Mouse (Mus musculus) ES-E14 (cell line): Measurements from ENCODE around the gene Klhdc1. TPM values are rescaled to one million over a fixed set of nuclear protein-coding genes. Genes with fewer than 3 reads are reported as not detected.

Source experiments
- DNase-seq: peaks from one replicate; pipeline ENCODE4 v3.0.0-alpha.2; 2013; ENCODE audit warnings: low read depth, low spot score
- H3K27ac ChIP-seq: 2 replicates; pipeline ENCODE4 v1.5.1; 2012; ENCODE audit warnings: low read depth, mild to moderate bottlenecking, low read length, moderate library complexity, mixed read lengths; ENCODE audit not compliant: poor library complexity, insufficient read depth, severe bottlenecking
- H3K36me3 ChIP-seq: 2 replicates; pipeline ENCODE4 v1.6.1; 2012; ENCODE audit warnings: mild to moderate bottlenecking, low read length, moderate library complexity, mixed read lengths; ENCODE audit not compliant: control insufficient read depth, poor library complexity, insufficient read depth, severe bottlenecking
- H3K4me1 ChIP-seq, 2 experiments: fragments of 150-350 bp in 1 of 2; sonication (generic) in 1 of 2; 2 replicates each; pipeline ENCODE4 v1.6.1; 2012; ENCODE audit warnings: low read length in 2 of 2, mild to moderate bottlenecking in 1 of 2, mixed read lengths in 1 of 2; ENCODE audit not compliant: control insufficient read depth in 2 of 2, insufficient read depth in 2 of 2, poor library complexity in 1 of 2
- H3K4me3 ChIP-seq, 2 experiments: fragments of 150-350 bp in 1 of 2; sonication (generic) in 1 of 2; 2 replicates each; pipeline ENCODE4 v1.5.1; 2012; ENCODE audit warnings: low read length in 2 of 2, low read depth in 1 of 2, mild to moderate bottlenecking in 1 of 2, mixed read lengths in 1 of 2; ENCODE audit not compliant: insufficient read depth in 1 of 2, poor library complexity in 1 of 2, severe bottlenecking in 1 of 2
- H3K9ac ChIP-seq: 2 replicates; pipeline ENCODE4 v1.6.1; 2012; ENCODE audit warnings: low read depth, mild to moderate bottlenecking, low read length, mixed read lengths; ENCODE audit not compliant: poor library complexity, insufficient read depth, severe bottlenecking
- H3K9me3 ChIP-seq: fragments of 150-350 bp; sonication (generic); 2 replicates; pipeline ENCODE4 v1.6.1; 2012; ENCODE audit warnings: low read depth, mild to moderate bottlenecking, low read length; ENCODE audit not compliant: control insufficient read depth, insufficient read depth
- CHD2 ChIP-seq: IDR thresholded peaks from 2 replicates; pipeline ENCODE4 v1.6.1; 2014; ENCODE audit warnings: mild to moderate bottlenecking, low read depth, low read length, inconsistent platforms
- HCFC1 ChIP-seq: IDR thresholded peaks from 2 replicates; pipeline ENCODE4 v1.6.1; 2012; ENCODE audit warnings: low read length, inconsistent platforms, borderline replicate concordance; ENCODE audit not compliant: insufficient read depth
- MAFK ChIP-seq: IDR thresholded peaks from 2 replicates; pipeline ENCODE4 v1.6.1; 2014; ENCODE audit warnings: mild to moderate bottlenecking, low read depth, low read length, inconsistent platforms; ENCODE audit not compliant: insufficient read depth
- ZC3H11A ChIP-seq: IDR thresholded peaks from 2 replicates; pipeline ENCODE4 v1.6.1; 2012; ENCODE audit warnings: low read depth, mild to moderate bottlenecking, inconsistent platforms, low read length, borderline replicate concordance
- ZNF384 ChIP-seq: IDR thresholded peaks from 2 replicates; pipeline ENCODE4 v1.6.1; 2012; ENCODE audit warnings: low read depth, low read length, inconsistent platforms
- in situ Hi-C, 2 experiments: fragments of 600-800 bp; cut with MboI; formaldehyde crosslinking; loops; one replicate each; pipeline ENCODE4 v1.15.1; 2025; ENCODE audit warnings: low sequenced_read_pairs in 2 of 2, inconsistent platforms in 1 of 2; ENCODE audit not compliant: unreplicated experiment in 2 of 2
- total RNA-seq: library from RNA; depleted of rRNA; stranded (reverse); fragments of 300-350 nt; gene quantifications from 2 replicates; pipeline ENCODE4 v1.2.3, GENCODE M21; 2012

Gene Klhdc1
- total RNA-seq, 1 experiment, result 1.7 TPM

GRCm38 (mm10) chr12:69283146-69283545 is 42.2 kb downstream of the Klhdc1 start:
- DNase-seq, result no peak
- H3K9ac ChIP-seq, result no peak overlapping the region
- in situ Hi-C loops, result no loop called here
- H3K9me3 ChIP-seq, result no peaks in the 10 kb centered on the region
- no peak overlapping the region for H3K4me3 ChIP-seq
- no peak overlapping the region for H3K27ac ChIP-seq
- no peaks in the 10 kb centered on the region for H3K4me1 ChIP-seq
- no peaks in the 10 kb centered on the region for H3K36me3 ChIP-seq
- TF ChIP-seq ZNF384 (no peak), HCFC1 (no peak), MAFK (no peak), ZC3H11A (no peak), CHD2 (no peak)

GRCm38 (mm10) chr12:69287535-69287934 is 46.6 kb downstream of the Klhdc1 start:
- Histone ChIP-seq H3K4me3 (no peak overlapping the region), H3K27ac (no peak overlapping the region), H3K4me1 (no peaks in the 10 kb centered on the region), H3K36me3 (no peaks in the 10 kb centered on the region), H3K9me3 (no peaks in the 10 kb centered on the region), H3K9ac (no peak overlapping the region)
- in situ Hi-C loops, result no loop called here
- TF ChIP-seq HCFC1 (no peak), MAFK (no peak), ZC3H11A (no peak), CHD2 (no peak), ZNF384 (no peak)
- DNase-seq, result no peak

GRCm38 (mm10) chr12:69288699-69289098 is 47.7 kb downstream of the Klhdc1 start:
- DNase-seq, result no peak
- Histone ChIP-seq H3K9ac (no peak overlapping the region), H3K36me3 (no peaks in the 10 kb centered on the region), H3K9me3 (no peaks in the 10 kb centered on the region), H3K4me1 (no peaks in the 10 kb centered on the region), H3K27ac (no peak overlapping the region), H3K4me3 (no peak overlapping the region)
- in situ Hi-C loops, result no loop called here
- TF ChIP-seq ZC3H11A (no peak), MAFK (no peak), HCFC1 (no peak), ZNF384 (no peak), CHD2 (no peak)

GRCm38 (mm10) chr12:69292401-69292800 is 51.4 kb downstream of the Klhdc1 start:
- in situ Hi-C loops, result no loop called here

GRCm38 (mm10) chr12:69293815-69294214 is 52.8 kb downstream of the Klhdc1 start:
- H3K27ac ChIP-seq, result no peak overlapping the region
- in situ Hi-C loops, result no loop called here
- H3K4me3 ChIP-seq, result no peak overlapping the region
- DNase-seq, result no peak
- TF ChIP-seq CHD2, result no peak
- no peak for TF ChIP-seq HCFC1
- no peak for TF ChIP-seq ZC3H11A
- TF ChIP-seq ZNF384, result no peak
- TF ChIP-seq MAFK, result no peak
- H3K9me3 ChIP-seq, result no peaks in the 10 kb centered on the region
- no peaks in the 10 kb centered on the region; a peak in 1 of 4 replicates for H3K4me1 ChIP-seq
- H3K36me3 ChIP-seq, result no peaks in the 10 kb centered on the region
- no peak overlapping the region for H3K9ac ChIP-seq

More at GRCm38 (mm10) chr12:69292401-69292800, 51.4 kb downstream of the Klhdc1 start:
- H3K9ac ChIP-seq, result no peak overlapping the region
- no peak for DNase-seq
- no peak overlapping the region for H3K27ac ChIP-seq
- no peaks in the 10 kb centered on the region for H3K4me1 ChIP-seq
- no peak overlapping the region for H3K4me3 ChIP-seq
- TF ChIP-seq HCFC1, result no peak
- TF ChIP-seq ZC3H11A, result no peak
- TF ChIP-seq CHD2, result no peak
- TF ChIP-seq MAFK, result no peak
- TF ChIP-seq ZNF384, result no peak
- no peaks in the 10 kb centered on the region for H3K36me3 ChIP-seq
- no peaks in the 10 kb centered on the region for H3K9me3 ChIP-seq
